Mouse (Mus musculus): ENCODE results near the gene Bnipl.

- no peak for TF ChIP-seq CTCF (IDR thresholded peaks at IDR 0.05; ENCODE audit: borderline replicate concordance, insufficient read depth, low read length)
- no peak for TF ChIP-seq POLR2A (IDR thresholded peaks at IDR 0.05; ENCODE audit: low read depth, low read length)
These were observed 15.3 kb downstream of the Bnipl start for GRCm38 (mm10) chr3:95235386-95236301.

Data from embryonic fibroblast, embryonic 13.5 days (primary cell).